Comparison of ENCODE assay signal across 8 mouse cellular contexts in the genomic region with DNA sequence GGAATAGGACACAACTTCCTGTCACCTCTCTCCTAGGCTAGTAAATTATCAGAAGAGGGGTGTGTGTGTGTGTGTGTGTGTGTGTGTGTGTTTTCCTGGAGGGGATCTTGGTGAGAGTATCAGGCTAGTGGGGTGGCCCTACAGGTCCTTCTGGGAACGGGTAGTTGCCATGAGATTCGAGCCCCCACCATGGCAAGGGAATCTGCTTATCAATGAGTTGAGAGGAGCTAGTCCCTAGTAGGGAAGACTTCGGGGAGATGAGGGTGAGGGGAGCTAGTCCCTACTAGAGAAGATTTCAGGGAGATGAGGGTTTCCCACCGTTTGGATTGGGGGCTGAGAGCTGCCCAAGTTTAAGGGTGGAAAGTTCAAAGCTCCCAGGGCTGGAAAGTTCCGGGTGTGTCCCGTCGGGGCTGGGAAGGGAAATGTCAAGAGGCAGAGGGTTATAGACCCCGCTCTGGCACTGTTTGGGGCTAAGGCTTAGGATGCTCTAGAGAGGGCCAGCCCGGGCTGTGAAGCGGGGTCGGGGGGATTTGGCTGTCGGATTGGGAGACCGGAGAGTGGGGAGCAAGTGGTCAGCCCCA. TPM values are rescaled to one million over a fixed set of nuclear protein-coding genes. Genes with fewer than 3 reads are reported as not detected.
DNase-seq lines count a peak whose midpoint lies in the region; ATAC-seq and TF ChIP-seq lines count a peak whose summit lies in the region.

No protein-coding gene starts in this region.

- peak overlapping the region; percentile 98 for H3K27ac ChIP-seq in layer of hippocampus, adult 2 months
- peak overlapping the region; percentile 61; the same call in 1 of the 2 replicates for H3K27ac ChIP-seq in embryonic facial prominence, embryonic 12.5 days
- peak overlapping the region; percentile 92 for H3K27ac ChIP-seq in hindbrain, postnatal 0 days

- peak overlapping the region; percentile 80 for H3K4me2 ChIP-seq in embryonic facial prominence, embryonic 12.5 days (replicated peaks)
- H3K4me2 ChIP-seq in hindbrain, postnatal 0 days (ENCODE audit: low read depth, low read length), result peak overlapping the region; percentile 78

- no peaks in the 10 kb centered on the region for H3K9me3 ChIP-seq in embryonic facial prominence, embryonic 12.5 days
- H3K9me3 ChIP-seq in hindbrain, postnatal 0 days (ENCODE audit: low read length), result no peaks in the 10 kb centered on the region

- peak overlapping the region; percentile 62 for H3K4me3 ChIP-seq in layer of hippocampus, adult 2 months
- peak overlapping the region; percentile 79 for H3K4me3 ChIP-seq in embryonic facial prominence, embryonic 12.5 days
- peak overlapping the region; percentile 87 for H3K4me3 ChIP-seq in hindbrain, postnatal 0 days (ENCODE audit: low read length)

- no peaks in the 10 kb centered on the region for H3K27me3 ChIP-seq in embryonic facial prominence, embryonic 12.5 days
- no peaks in the 10 kb centered on the region for H3K27me3 ChIP-seq in hindbrain, postnatal 0 days (ENCODE audit: insufficient read depth, low read length)

- no peak for DNase-seq in layer of hippocampus, adult 2 months (ENCODE audit: low spot score in 2 of 2)
- DNase-seq in layer of hippocampus, postnatal 25 days (ENCODE audit: extremely low spot score in 1 of 2, low spot score in 1 of 2), result no peak
- no peak for DNase-seq in hindbrain, postnatal 0 days (ENCODE audit: low spot score)
- DNase-seq in retina, postnatal 1 day, result no peak
- no peak for DNase-seq in spleen, adult 12 weeks (ENCODE audit: low spot score)
- DNase-seq in thymus, postnatal 14 days, result no peak

- peak overlapping the region; percentile 81 for H3K9ac ChIP-seq in embryonic facial prominence, embryonic 12.5 days
- H3K9ac ChIP-seq in hindbrain, postnatal 0 days (replicated peaks; ENCODE audit: low read length), result peak overlapping the region; percentile 97

- no peaks in the 10 kb centered on the region for H3K36me3 ChIP-seq in embryonic facial prominence, embryonic 12.5 days
- no peaks in the 10 kb centered on the region; the same call in 1 of the 2 replicates for H3K36me3 ChIP-seq in hindbrain, postnatal 0 days (ENCODE audit: insufficient read depth, low read length)

- WGBS in embryonic facial prominence, embryonic 12.5 days, result 4% methylated on average over 13 of the region's 13 CpGs
- WGBS in hindbrain, postnatal 0 days, result 2% methylated on average over 13 of the region's 13 CpGs

- peaks cover 6% of the 10 kb centered on the region for H3K4me1 ChIP-seq in embryonic facial prominence, embryonic 12.5 days
- H3K4me1 ChIP-seq in hindbrain, postnatal 0 days (ENCODE audit: insufficient read depth, low read length), result peaks cover 3% of the 10 kb centered on the region; the same call in 1 of the 2 replicates

- peak; percentile 63; the same call in 1 of the 2 replicates for ATAC-seq in embryonic facial prominence, embryonic 12.5 days (ENCODE audit: insufficient number of reproducible peaks, insufficient read depth, low FRiP score, low TSS enrichment)
- no peak for ATAC-seq in hindbrain, postnatal 0 days
- ATAC-seq in megakaryocyte, adult 5-6 weeks (ENCODE audit: poor library complexity, severe bottlenecking), result peak; percentile 8; the same call in 1 of the 2 replicates

- no peak for TF ChIP-seq CTCF in layer of hippocampus, adult 2 months (conservative IDR thresholded peaks at IDR 0.05)
- no peak for TF ChIP-seq CTCF in hindbrain, postnatal 0 days (IDR thresholded peaks at IDR 0.05; ENCODE audit: low read depth)

RNA-seq across cellular contexts. Expression of a gene that starts 1.2 kb away (rescaled TPM):
- 100 to 1,000 TPM; 101 to 102 TPM for total RNA-seq in layer of hippocampus, adult 2 months (2021)
- total RNA-seq in layer of hippocampus, postnatal 25 days (2021), result 100 to 1,000 TPM; 100 to 109 TPM
- 35.2 and 36.7 TPM in 2 replicates for polyA plus RNA-seq in embryonic facial prominence, embryonic 12.5 days (2016; fragmentation: Nextera tagmentation; extraction: Ambion mirVana)
- total RNA-seq in hindbrain, postnatal 0 days (2014; rRNA removed), result 224 and 308 TPM in 2 replicates
- 159 and 163 TPM in 2 replicates for polyA plus RNA-seq in hindbrain, postnatal 0 days (2015; fragmentation: Nextera tagmentation; extraction: Ambion mirVana)
- 84.3 and 92.5 TPM in 2 replicates for total RNA-seq in megakaryocyte, adult 5-6 weeks (2015)
- total RNA-seq in megakaryocyte, adult 5-6 weeks (2017), result 43.8 and 48.8 TPM in 2 replicates

RNA-seq across cellular contexts. Expression of a gene that starts 20.0 kb away (rescaled TPM):
- total RNA-seq in layer of hippocampus, adult 2 months (2021), result not detected
- total RNA-seq in layer of hippocampus, postnatal 25 days (2021), result not detected
- not detected in 2 replicates for polyA plus RNA-seq in embryonic facial prominence, embryonic 12.5 days (2016; fragmentation: Nextera tagmentation; extraction: Ambion mirVana)
- not detected in 2 replicates for total RNA-seq in hindbrain, postnatal 0 days (2014; rRNA removed)
- 0.44 TPM in 1 of 2 replicates, not detected in the other for polyA plus RNA-seq in hindbrain, postnatal 0 days (2015; fragmentation: Nextera tagmentation; extraction: Ambion mirVana)
- not detected in 2 replicates for total RNA-seq in megakaryocyte, adult 5-6 weeks (2015)
- total RNA-seq in megakaryocyte, adult 5-6 weeks (2017), result 0.95 TPM in 1 of 2 replicates, not detected in the other

RNA-seq across cellular contexts. Expression of a gene that starts 27.9 kb away (rescaled TPM):
- under 1 TPM in 1 of 2 experiments, not detected in 1; 0.23 TPM for total RNA-seq in layer of hippocampus, adult 2 months (2021)
- total RNA-seq in layer of hippocampus, postnatal 25 days (2021), result not detected
- 0.19 TPM in 1 of 2 replicates, not detected in the other for polyA plus RNA-seq in embryonic facial prominence, embryonic 12.5 days (2016; fragmentation: Nextera tagmentation; extraction: Ambion mirVana)
- total RNA-seq in hindbrain, postnatal 0 days (2014; rRNA removed), result 0.68 TPM in 1 of 2 replicates, not detected in the other
- 0.63 and 0.67 TPM in 2 replicates for polyA plus RNA-seq in hindbrain, postnatal 0 days (2015; fragmentation: Nextera tagmentation; extraction: Ambion mirVana)
- total RNA-seq in megakaryocyte, adult 5-6 weeks (2015), result not detected in 2 replicates
- total RNA-seq in megakaryocyte, adult 5-6 weeks (2017), result not detected in 2 replicates

RNA-seq across cellular contexts. Expression of a gene that starts 30.3 kb away (rescaled TPM):
- 100 to 1,000 TPM; 229 to 234 TPM for total RNA-seq in layer of hippocampus, adult 2 months (2021)
- 100 to 1,000 TPM; 194 to 212 TPM for total RNA-seq in layer of hippocampus, postnatal 25 days (2021)
- polyA plus RNA-seq in embryonic facial prominence, embryonic 12.5 days (2016; fragmentation: Nextera tagmentation; extraction: Ambion mirVana), result 0.56 and 0.58 TPM in 2 replicates
- total RNA-seq in hindbrain, postnatal 0 days (2014; rRNA removed), result 24.4 and 25.9 TPM in 2 replicates
- polyA plus RNA-seq in hindbrain, postnatal 0 days (2015; fragmentation: Nextera tagmentation; extraction: Ambion mirVana), result 24.4 and 25.0 TPM in 2 replicates
- 0.04 TPM in 1 of 2 replicates, not detected in the other for total RNA-seq in megakaryocyte, adult 5-6 weeks (2015)
- total RNA-seq in megakaryocyte, adult 5-6 weeks (2017), result not detected in 2 replicates

RNA-seq across cellular contexts. Expression of a gene that starts 48.0 kb away (rescaled TPM):
- total RNA-seq in layer of hippocampus, adult 2 months (2021), result 1 to 10 TPM; 4.1 to 6.3 TPM
- total RNA-seq in layer of hippocampus, postnatal 25 days (2021), result 1 to 10 TPM; 4.1 to 7.2 TPM
- 25.7 and 27.7 TPM in 2 replicates for polyA plus RNA-seq in embryonic facial prominence, embryonic 12.5 days (2016; fragmentation: Nextera tagmentation; extraction: Ambion mirVana)
- total RNA-seq in hindbrain, postnatal 0 days (2014; rRNA removed), result 1.5 and 9.9 TPM in 2 replicates
- polyA plus RNA-seq in hindbrain, postnatal 0 days (2015; fragmentation: Nextera tagmentation; extraction: Ambion mirVana), result 15.9 and 16.7 TPM in 2 replicates
- total RNA-seq in megakaryocyte, adult 5-6 weeks (2015), result 28.4 and 37.0 TPM in 2 replicates
- 13.5 and 18.0 TPM in 2 replicates for total RNA-seq in megakaryocyte, adult 5-6 weeks (2017)
